28 mouse cellular contexts compared by ENCODE assay signal in genomic region chr1:66943639-66944038, GRCm38 (mm10). TPM values are rescaled to one million over a fixed set of nuclear protein-coding genes. Genes with fewer than 3 reads are reported as not detected.
DNase-seq lines count a peak whose midpoint lies in the region; ATAC-seq and TF ChIP-seq lines count a peak whose summit lies in the region.
"Had no signal": no experiment of that assay in that cellular context is flagged by ENCODE, and none has a peak within 500 bp of the region (broad histone marks: within the 10 kb centered on the region; RNA-seq: fewer than 3 reads in every experiment).

No protein-coding gene starts in this region.

- H3K79me2 ChIP-seq in myocyte (ENCODE audit: control insufficient read depth, insufficient read depth), result peaks cover 5% of the 10 kb centered on the region

- intact Hi-C loops in gastrocnemius, adult 2 months (cut with DNase I), result loop anchor here (2.0 kb wide), 1 partner anchor 41 kb away; no protein-coding TSS in a partner anchor
- intact Hi-C loops in gastrocnemius, postnatal 14 days (cut with DNase I; ENCODE audit: low total_unique reads), result no loop called here

- H3ac ChIP-seq in myocyte (ENCODE audit: control insufficient read depth, insufficient read length), result no peak overlapping the region

- H3K9me3 ChIP-seq in hindbrain, embryonic 12.5 days (replicated peaks), result no peaks in the 10 kb centered on the region
- H3K9me3 ChIP-seq: embryonic facial prominence, embryonic 13.5 days; embryonic facial prominence, embryonic 15.5 days; forebrain, embryonic 10.5 days; forebrain, embryonic 12.5 days had no signal

- TF ChIP-seq POLR2A in myocyte (IDR thresholded peaks at IDR 0.05; ENCODE audit: insufficient read length, low read depth), result peak; percentile 52

- no peak for ATAC-seq in hindbrain, embryonic 12.5 days (ENCODE audit: low FRiP score)
- ATAC-seq: forebrain, embryonic 14.5 days; forebrain, embryonic 16.5 days had no signal

- H3K4me1 ChIP-seq in brown adipose tissue, adult 24 weeks (ENCODE audit: control insufficient read depth, insufficient read depth, insufficient read length, low read length), result peaks cover 3% of the 10 kb centered on the region
- no peaks in the 10 kb centered on the region for H3K4me1 ChIP-seq in hindbrain, embryonic 12.5 days
- H3K4me1 ChIP-seq: embryonic facial prominence, embryonic 13.5 days; embryonic facial prominence, embryonic 15.5 days; forebrain, embryonic 12.5 days had no signal

- DNase-seq in gastrocnemius, adult 2 months, result peak; percentile 74
- DNase-seq in gastrocnemius, postnatal 4 days (ENCODE audit: low spot score in 2 of 2), result no peak
- peak; percentile 38 for DNase-seq in gastrocnemius, postnatal 14 days
- DNase-seq in adrenal gland, postnatal 10 days, result no peak
- DNase-seq in right cerebral cortex, postnatal 14 days, result no peak
- DNase-seq: adrenal gland, adult 2 months; adrenal gland, postnatal 14 days; adrenal gland, postnatal 36 days; cerebellum, adult 11 months; cerebellum, adult 18-20 months; cerebellum, adult 8-10 months; cerebellum, adult 9-11 months; cerebellum, postnatal 14 days; cerebellum, postnatal 36 days; embryo, embryonic 11 days had no signal

- no peak overlapping the region for H3K9ac ChIP-seq in hindbrain, embryonic 12.5 days
- H3K9ac ChIP-seq: embryonic facial prominence, embryonic 13.5 days; embryonic facial prominence, embryonic 15.5 days; forebrain, embryonic 12.5 days had no signal

- no peak for TF ChIP-seq CTCF in gastrocnemius, adult 2 months (IDR thresholded peaks at IDR 0.05)

- peak overlapping the region; percentile 91 for H3K27ac ChIP-seq in gastrocnemius, adult 2 months
- peak overlapping the region; percentile 49 for H3K27ac ChIP-seq in brown adipose tissue, adult 24 weeks (replicated peaks; ENCODE audit: low read depth, low read length)
- H3K27ac ChIP-seq in hindbrain, embryonic 12.5 days, result no peak overlapping the region
- H3K27ac ChIP-seq: embryonic facial prominence, embryonic 13.5 days; embryonic facial prominence, embryonic 15.5 days; forebrain, embryonic 10.5 days; forebrain, embryonic 12.5 days had no signal

- peak overlapping the region; percentile 51 for H3K4me2 ChIP-seq in myocyte (ENCODE audit: low read depth)
- no peak overlapping the region for H3K4me2 ChIP-seq in hindbrain, embryonic 12.5 days (replicated peaks)
- H3K4me2 ChIP-seq: embryonic facial prominence, embryonic 13.5 days; embryonic facial prominence, embryonic 15.5 days; forebrain, embryonic 12.5 days had no signal

- no peaks in the 10 kb centered on the region for H3K27me3 ChIP-seq in myocyte (ENCODE audit: control insufficient read depth, insufficient read depth, insufficient read length)
- no peaks in the 10 kb centered on the region for H3K27me3 ChIP-seq in hindbrain, embryonic 12.5 days
- H3K27me3 ChIP-seq: embryonic facial prominence, embryonic 13.5 days; embryonic facial prominence, embryonic 15.5 days; forebrain, embryonic 12.5 days had no signal

- peak overlapping the region; percentile 80 for H3K4me3 ChIP-seq in gastrocnemius, adult 2 months
- peak overlapping the region; percentile 31 for H3K4me3 ChIP-seq in brown adipose tissue, adult 24 weeks (ENCODE audit: insufficient read depth, low read depth, low read length)
- peak overlapping the region; percentile 29 for H3K4me3 ChIP-seq in myocyte
- H3K4me3 ChIP-seq in hindbrain, embryonic 12.5 days, result no peak overlapping the region
- H3K4me3 ChIP-seq: embryonic facial prominence, embryonic 13.5 days; embryonic facial prominence, embryonic 15.5 days; erythroblast, embryonic 14.5 days; forebrain, embryonic 10.5 days; forebrain, embryonic 12.5 days had no signal

- no peaks in the 10 kb centered on the region for H3K36me3 ChIP-seq in myocyte (ENCODE audit: control insufficient read depth, insufficient read depth)
- no peaks in the 10 kb centered on the region for H3K36me3 ChIP-seq in hindbrain, embryonic 12.5 days
- H3K36me3 ChIP-seq: embryonic facial prominence, embryonic 13.5 days; embryonic facial prominence, embryonic 15.5 days; forebrain, embryonic 10.5 days; forebrain, embryonic 12.5 days had no signal

- 95% methylated on average over 8 of the region's 8 CpGs for WGBS in hindbrain, embryonic 12.5 days

TF ChIP-seq in myocyte, 11 proteins besides CTCF, POLR2A, EP300 and RAD21:
- TF ChIP-seq SRF (IDR thresholded peaks at IDR 0.05; ENCODE audit: control insufficient read depth, insufficient read length, low read depth), result peak; percentile 52
- TF ChIP-seq POLR2AphosphoS2 (IDR thresholded peaks at IDR 0.05; ENCODE audit: insufficient read length, low read depth), result peak; percentile 28
- no peak for TF ChIP-seq TCF12 (IDR thresholded peaks at IDR 0.05; ENCODE audit: insufficient read depth, poor library complexity, severe bottlenecking)
- no peak for TF ChIP-seq TCF3 (IDR thresholded peaks at IDR 0.05; ENCODE audit: insufficient read length, low read depth)

RNA-seq across cellular contexts. Expression of gene Myl1, which starts 1.6 kb away (rescaled TPM):
- total RNA-seq in gastrocnemius, adult 2 months (2021), result over 10,000 TPM; 14,696 to 24,668 TPM
- over 10,000 TPM; 17,678 to 18,583 TPM for total RNA-seq in gastrocnemius, postnatal 4 days (2021)
- 425 and 601 TPM in 2 replicates for polyA plus RNA-seq in brown adipose tissue, adult 24 weeks (2012; ENCODE audit: insufficient read depth, insufficient read length, missing spikeins)
- total RNA-seq in gastrocnemius, postnatal 14 days (2021), result over 10,000 TPM; 30,782 to 31,244 TPM
- polyA plus RNA-seq in myocyte (2012; fragmentation: generic; extraction: Trizol), result 2,129 TPM
- total RNA-seq in adrenal gland, postnatal 10 days (2021), result 1,000 to 10,000 TPM in 1 of 2 experiments, 100 to 1,000 TPM in 1; 431 to 1,399 TPM
- polyA plus RNA-seq in hindbrain, embryonic 12.5 days (2016; fragmentation: Nextera tagmentation; extraction: Ambion mirVana), result 10.8 and 52.8 TPM in 2 replicates
- total RNA-seq: common myeloid progenitor, adult 5-6 weeks; ES-E14; MEL had no signal
- polyA plus RNA-seq: erythroblast, embryonic 14.5 days had no signal

Comparison
In these comparisons a context has a peak if more than half of its experiments do, and no peak if none do; other contexts are left out.
1. DNase-seq: peak in gastrocnemius, adult 2 months (single experiment) and gastrocnemius, postnatal 14 days (single experiment); none in gastrocnemius, postnatal 4 days (0 of 2), adrenal gland, postnatal 10 days (single experiment) and right cerebral cortex, postnatal 14 days (single experiment).
2. RNA of gene Myl1, which starts 1.6 kb away (total RNA-seq): 30,782 to 31,244 TPM in gastrocnemius, postnatal 14 days, 14,696 to 24,668 TPM in gastrocnemius, adult 2 months and 17,678 to 18,583 TPM in gastrocnemius, postnatal 4 days; 431 to 1,399 TPM in adrenal gland, postnatal 10 days; every median in the first group is over 10 times any median in the second.